Mouse (Mus musculus) heart, adult 2 months (tissue): ENCODE measurements around the gene Hspa2. TPM values are rescaled to one million over a fixed set of nuclear protein-coding genes. Genes with fewer than 3 reads are reported as not detected.
A peak's percentile ranks its signal among the peaks of the same experiment; 100 is the strongest.

ENCODE experiments used
- DNase-seq, 2 experiments: peaks; one replicate each; pipeline ENCODE4 v3.0.0; 2021
- H3K27ac ChIP-seq: fragments of 200-600 bp; 2 replicates; pipeline ENCODE4 v1.8.1; 2022
- H3K27me3 ChIP-seq: fragments of 200-500 bp; 2 replicates; pipeline ENCODE4 v1.6.1; 2012; ENCODE audit warnings: mild to moderate bottlenecking, low read length, inconsistent platforms, mixed read lengths; ENCODE audit not compliant: control insufficient read depth, insufficient read depth
- H3K36me3 ChIP-seq: fragments of 200-500 bp; 2 replicates; pipeline ENCODE4 v1.6.1; 2012; ENCODE audit warnings: low read length, inconsistent platforms; ENCODE audit not compliant: control insufficient read depth, insufficient read depth
- H3K4me1 ChIP-seq: fragments of 200-500 bp; 2 replicates; pipeline ENCODE4 v1.6.1; 2011; ENCODE audit warnings: low read length; ENCODE audit not compliant: control insufficient read depth, insufficient read depth
- H3K4me3 ChIP-seq: fragments of 200-600 bp; 2 replicates; pipeline ENCODE4 v1.8.1; 2022
- H3K79me2 ChIP-seq: fragments of 200-500 bp; replicated peaks from 2 replicates; pipeline ENCODE4 v1.6.1; 2012; ENCODE audit warnings: mild to moderate bottlenecking, inconsistent platforms, low read length, moderate library complexity, mixed read lengths; ENCODE audit not compliant: control insufficient read depth, insufficient read depth
- H3K9ac ChIP-seq: fragments of 200-500 bp; 2 replicates; pipeline ENCODE4 v1.6.1; 2012; ENCODE audit warnings: low read depth, mild to moderate bottlenecking, control low read depth, inconsistent platforms, low read length, mixed read lengths
- CTCF ChIP-seq: fragments of 200-600 bp; IDR thresholded peaks from 2 replicates; pipeline ENCODE4 v1.8.1; 2022; ENCODE audit warnings: antibody characterized with exemption, mild to moderate bottlenecking, moderate library complexity
- EP300 ChIP-seq: fragments of 200-500 bp; IDR thresholded peaks from 2 replicates; pipeline ENCODE4 v1.6.1; 2011; ENCODE audit warnings: low read depth, low read length, control low read depth; ENCODE audit not compliant: insufficient read depth
- POLR2A ChIP-seq: fragments of 200-500 bp; IDR thresholded peaks from 2 replicates; pipeline ENCODE4 v1.6.1; 2011; ENCODE audit warnings: mild to moderate bottlenecking, low read depth, low read length, control low read depth; ENCODE audit not compliant: insufficient read depth
- WGBS: fragments of 180-500 bp; shearing (Covaris S2); methylation state at CpG from one replicate; pipeline ENCODE4 v1.1.7; 2018; 5-methylcytosine and 5-hydroxymethylcytosine counted together
- intact Hi-C: fragments of 180-260 bp; cut with DNase I; formaldehyde crosslinking; loops from one replicate; pipeline ENCODE4 v1.15.1; 2025
- polyA plus RNA-seq: library from polyadenylated mRNA; depleted of rRNA; stranded (reverse); fragments of >200 nt; gene quantifications from 2 replicates; pipeline ENCODE4 v1.2.3, GENCODE M21; 2012
- total RNA-seq, 2 experiments: library from RNA; stranded (reverse); gene quantifications; 2 replicates each; pipeline ENCODE4 v1.2.3; 2021

Gene Hspa2
- total and polyA plus RNA-seq, 3 experiments, result 5.0 to 7.7 (median 5.1) TPM

GRCm38 (mm10) chr12:76417433-76417854, 13.5 kb downstream of the Hspa2 start, which contains the start of gene Ppp1r36:
Gene Ppp1r36 (plus strand): TSS chr12:76417538.
- no peaks in the 10 kb centered on the region for H3K4me1 ChIP-seq
- H3K27ac ChIP-seq, result no peak within 1 kb of the TSS
- no peak for TF ChIP-seq EP300
- no peak for TF ChIP-seq POLR2A
- no peak for TF ChIP-seq CTCF
- peak within 1 kb of the TSS; percentile 28; the same call in 1 of the 2 replicates for H3K9ac ChIP-seq
- intact Hi-C loops, result no loop called here
- no peaks in the 10 kb centered on the region for H3K36me3 ChIP-seq
- DNase-seq, result peak; percentile 33 to 41
- H3K27me3 ChIP-seq, result no peaks in the 10 kb centered on the region
- 6% methylated on average over 37 of the region's 37 CpGs for WGBS
- peak within 1 kb of the TSS; percentile 37 for H3K4me3 ChIP-seq
- H3K79me2 ChIP-seq, result no peaks in the 10 kb centered on the region

DNA sequence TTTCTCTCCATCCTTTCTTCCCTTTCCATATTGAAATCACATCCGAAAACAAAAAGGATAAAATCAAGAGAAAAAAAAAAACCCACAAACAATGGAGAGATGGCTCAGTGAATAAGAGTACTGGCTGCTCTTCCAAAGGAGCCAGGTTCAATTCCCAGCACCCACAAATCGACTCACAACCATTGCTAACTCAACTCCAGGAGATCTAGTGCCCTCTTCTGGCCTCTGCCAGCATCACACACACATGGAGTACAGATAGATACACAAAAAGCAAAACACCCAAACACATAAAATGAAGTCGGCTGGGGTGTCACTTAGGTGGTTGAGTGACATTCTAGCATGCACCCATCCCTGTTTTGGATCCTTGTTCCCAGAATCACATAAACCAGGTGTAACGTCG, 14.4 kb downstream of the Hspa2 start:
- Histone ChIP-seq H3K27me3 (no peaks in the 10 kb centered on the region), H3K79me2 (no peaks in the 10 kb centered on the region), H3K9ac (no peak overlapping the region), H3K4me1 (no peaks in the 10 kb centered on the region), H3K4me3 (no peak overlapping the region), H3K27ac (no peak overlapping the region), H3K36me3 (no peaks in the 10 kb centered on the region)
- DNase-seq, result no peak
- no peak for TF ChIP-seq POLR2A
- TF ChIP-seq CTCF, result peak; percentile 27
- TF ChIP-seq EP300, result no peak
- intact Hi-C loops, result no loop called here
- 97% methylated on average over 5 of the region's 5 CpGs for WGBS

- WGBS, result 83% methylated on average over 3 of the region's 3 CpGs
- H3K4me1 ChIP-seq, result no peaks in the 10 kb centered on the region
- H3K4me3 ChIP-seq, result no peak overlapping the region
- no peaks in the 10 kb centered on the region for H3K27me3 ChIP-seq
- no peak overlapping the region for H3K27ac ChIP-seq
- H3K9ac ChIP-seq, result no peak overlapping the region
- H3K79me2 ChIP-seq, result no peaks in the 10 kb centered on the region
- DNase-seq, result no peak
- no peaks in the 10 kb centered on the region for H3K36me3 ChIP-seq
- intact Hi-C loops, result no loop called here
- TF ChIP-seq POLR2A, result no peak
- no peak for TF ChIP-seq EP300
- no peak for TF ChIP-seq CTCF
Measured at GRCm38 (mm10) chr12:76425256-76425655, 21.3 kb downstream of the Hspa2 start.

DNA sequence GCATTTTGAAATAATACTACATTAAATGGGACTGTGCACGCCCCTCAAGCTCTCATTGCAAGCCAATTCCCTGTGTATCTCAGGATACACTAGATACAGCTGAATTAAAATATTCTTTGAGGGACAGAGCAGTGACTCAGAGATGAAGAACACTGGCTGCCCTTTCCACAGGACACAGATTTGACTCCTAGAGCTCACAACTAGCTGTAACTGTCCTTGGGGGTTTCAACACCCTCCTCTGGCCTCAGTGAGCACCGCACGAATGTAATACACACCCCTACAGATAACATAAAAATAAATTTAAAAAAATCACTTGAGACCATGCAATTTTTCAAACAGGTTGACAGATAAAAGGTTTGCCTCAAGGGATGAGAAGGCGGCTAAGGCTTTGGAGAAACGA, 23.6 kb downstream of the Hspa2 start:
- Histone ChIP-seq H3K4me3 (no peak overlapping the region), H3K79me2 (no peaks in the 10 kb centered on the region), H3K27me3 (no peaks in the 10 kb centered on the region), H3K9ac (no peak overlapping the region), H3K27ac (no peak overlapping the region), H3K4me1 (no peaks in the 10 kb centered on the region), H3K36me3 (no peaks in the 10 kb centered on the region)
- intact Hi-C loops, result no loop called here
- no peak for DNase-seq
- 50% methylated on average over 5 of the region's 5 CpGs for WGBS
- TF ChIP-seq CTCF, result no peak
- TF ChIP-seq EP300, result no peak
- TF ChIP-seq POLR2A, result no peak

DNA sequence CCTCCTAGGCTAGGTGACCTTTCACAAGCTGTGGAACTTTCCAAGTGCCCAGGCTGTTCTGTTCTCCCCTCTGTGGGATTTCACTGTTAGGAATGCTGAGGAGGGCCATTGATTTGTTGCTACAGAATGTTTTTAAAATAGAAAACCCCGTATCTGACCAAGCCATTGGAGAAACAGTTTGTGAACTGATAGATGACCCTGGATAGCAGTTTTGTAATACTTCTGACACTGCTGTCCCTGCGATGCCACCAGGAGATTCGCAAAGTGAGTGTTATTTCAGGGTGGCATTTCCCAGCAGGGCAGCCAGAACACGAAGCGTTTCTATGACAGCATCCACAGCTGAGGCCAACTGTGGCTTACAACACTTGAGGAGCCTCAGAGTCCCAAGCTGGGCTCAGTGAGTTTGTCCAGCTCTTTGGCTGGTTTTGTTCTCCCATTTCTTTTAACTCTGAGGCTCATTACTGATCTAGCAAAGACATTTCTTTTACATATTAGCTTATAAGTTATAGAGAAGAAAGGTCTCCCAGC, 27.0 kb downstream of the Hspa2 start:
- Histone ChIP-seq H3K36me3 (no peaks in the 10 kb centered on the region), H3K27ac (no peak overlapping the region)
- intact Hi-C loops, result no loop called here

GRCm38 (mm10) chr12:76431431-76431830, 27.5 kb downstream of the Hspa2 start:
- Histone ChIP-seq H3K36me3 (no peaks in the 10 kb centered on the region), H3K27ac (no peak overlapping the region), H3K79me2 (no peaks in the 10 kb centered on the region), H3K4me3 (no peak overlapping the region), H3K4me1 (no peaks in the 10 kb centered on the region), H3K9ac (no peak overlapping the region), H3K27me3 (peaks cover 3% of the 10 kb centered on the region)
- intact Hi-C loops, result no loop called here
- no peak for DNase-seq
- WGBS, result 56% methylated on average over 6 of the region's 6 CpGs
- no peak for TF ChIP-seq POLR2A
- TF ChIP-seq EP300, result no peak
- TF ChIP-seq CTCF, result no peak

More for the DNA sequence above, 27.0 kb downstream of the Hspa2 start:
- H3K4me1 ChIP-seq, result no peaks in the 10 kb centered on the region
- H3K27me3 ChIP-seq, result peaks cover 3% of the 10 kb centered on the region
- TF ChIP-seq CTCF, result no peak
- TF ChIP-seq POLR2A, result no peak
- no peak for TF ChIP-seq EP300
- no peak overlapping the region for H3K4me3 ChIP-seq
- peak in 1 of 2 experiments; percentile 7 for DNase-seq
- no peak overlapping the region for H3K9ac ChIP-seq
- WGBS, result 17% methylated on average over 5 of the region's 5 CpGs
- H3K79me2 ChIP-seq, result no peaks in the 10 kb centered on the region
